Mouse (Mus musculus) heart, adult 2 months (tissue): ENCODE results near the gene Galr2.

ENCODE experiments used
- CTCF ChIP-seq: fragments of 200-600 bp; IDR thresholded peaks from 2 replicates; pipeline ENCODE4 v1.8.1; 2022; ENCODE audit warnings: antibody characterized with exemption, mild to moderate bottlenecking, moderate library complexity
- EP300 ChIP-seq: fragments of 200-500 bp; IDR thresholded peaks from 2 replicates; pipeline ENCODE4 v1.6.1; 2011; ENCODE audit warnings: low read depth, low read length, control low read depth; ENCODE audit not compliant: insufficient read depth
- POLR2A ChIP-seq: fragments of 200-500 bp; IDR thresholded peaks from 2 replicates; pipeline ENCODE4 v1.6.1; 2011; ENCODE audit warnings: mild to moderate bottlenecking, low read depth, low read length, control low read depth; ENCODE audit not compliant: insufficient read depth

DNA sequence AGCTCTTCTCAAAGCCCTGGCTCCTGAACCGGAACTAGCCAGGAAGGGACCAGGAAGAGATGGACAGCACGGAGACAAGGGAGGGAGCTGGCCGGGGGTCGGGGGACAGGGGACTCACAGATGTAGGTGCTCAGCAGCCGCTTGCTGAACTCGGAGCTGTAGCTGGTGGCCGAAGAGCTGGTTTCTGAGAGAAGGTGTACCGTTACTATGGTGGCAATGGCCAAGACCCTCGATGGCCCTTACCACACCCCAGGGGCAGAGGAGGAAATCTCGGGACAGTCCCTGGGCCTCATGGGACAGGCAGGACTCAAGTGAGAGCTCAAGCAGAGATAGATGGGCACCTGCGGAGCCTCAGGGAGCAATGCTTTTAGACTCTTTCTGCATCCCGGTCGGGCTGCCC lies 11.7 kb downstream of the Galr2 start:
- TF ChIP-seq POLR2A (no peak), CTCF (no peak), EP300 (no peak)
